Mouse (Mus musculus): ENCODE results near the gene Neu3. TPM values are rescaled to one million over a fixed set of nuclear protein-coding genes. Genes with fewer than 3 reads are reported as not detected.
"Not testable (repeated sequence)": the region's sequence is repeated elsewhere in the genome, so short reads cannot be mapped to it uniquely, and the experiment has no call there.

The Neu3 gene
- total and polyA plus RNA-seq, 2 experiments, result 0.46 to 0.69 TPM

DNA sequence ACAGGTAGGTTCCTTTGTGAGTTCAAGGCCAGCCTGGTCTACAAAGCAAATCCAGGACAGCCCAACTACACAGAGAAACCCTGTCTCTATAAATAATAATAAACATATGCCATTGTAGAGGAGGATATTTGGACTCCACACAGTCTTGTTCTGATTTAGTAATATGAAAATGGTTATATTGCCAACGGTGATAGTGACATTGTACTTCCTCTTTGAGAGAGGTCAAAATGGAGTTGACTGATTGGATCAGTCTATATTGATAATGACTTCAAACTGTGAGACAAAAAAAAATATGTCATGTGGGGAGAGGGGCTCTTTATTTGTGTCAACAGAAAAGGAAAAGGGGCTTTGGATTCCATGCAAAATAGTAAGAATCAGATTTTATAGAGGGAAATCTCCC lies 22.9 kb downstream of the Neu3 start:
- 65% methylated on average over 1 of the region's 1 CpGs for WGBS

DNA sequence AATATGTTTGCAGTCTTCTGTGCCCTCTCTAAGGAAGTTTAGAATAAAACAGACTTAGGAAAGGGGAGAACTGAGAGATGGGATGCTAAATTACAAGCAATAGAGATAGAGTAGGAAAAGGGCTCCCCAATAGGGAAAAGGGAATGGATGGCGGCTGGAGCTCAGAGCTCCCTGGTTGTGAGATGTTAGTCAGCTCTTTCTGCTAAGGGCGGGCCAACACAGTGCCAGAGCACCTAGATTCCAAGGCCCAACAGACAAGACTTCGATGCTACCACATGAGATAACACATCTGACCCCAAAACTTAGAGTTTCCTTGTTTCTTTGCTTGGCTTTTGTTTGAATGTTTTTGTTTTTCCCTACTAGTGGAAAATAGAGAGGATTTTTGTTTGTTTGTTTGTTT lies 24.2 kb downstream of the Neu3 start:
- not testable (repeated sequence) for H3K4me3 ChIP-seq (ENCODE audit: insufficient read depth, low read depth, low read length); H3K27me3 ChIP-seq (ENCODE audit: control insufficient read depth, insufficient read depth, low read length); H3K79me2 ChIP-seq (ENCODE audit: control insufficient read depth, insufficient read depth, low read length); DNase-seq (ENCODE audit: extremely low read depth, low read depth, low spot score); H3K9ac ChIP-seq (ENCODE audit: low read depth, low read length); H3K27ac ChIP-seq (replicated peaks; ENCODE audit: insufficient read depth, low read depth, low read length); H3K4me1 ChIP-seq (ENCODE audit: control insufficient read depth, insufficient read depth, low read length); H3K36me3 ChIP-seq (ENCODE audit: control insufficient read depth, insufficient read depth, low read length)
- 87% methylated on average over 3 of the region's 3 CpGs for WGBS

More for the DNA sequence above, 22.9 kb downstream of the Neu3 start:
- Histone ChIP-seq H3K36me3 (ENCODE audit: control insufficient read depth, insufficient read depth, low read length) (no peaks in the 10 kb centered on the region), H3K4me1 (ENCODE audit: control insufficient read depth, insufficient read depth, low read length) (peaks cover 6% of the 10 kb centered on the region), H3K4me3 (ENCODE audit: insufficient read depth, low read depth, low read length) (no peak overlapping the region), H3K27ac (replicated peaks; ENCODE audit: insufficient read depth, low read depth, low read length) (no peak overlapping the region), H3K79me2 (ENCODE audit: control insufficient read depth, insufficient read depth, low read length) (no peaks in the 10 kb centered on the region), H3K9ac (ENCODE audit: low read depth, low read length) (no peak overlapping the region), H3K27me3 (ENCODE audit: control insufficient read depth, insufficient read depth, low read length) (no peaks in the 10 kb centered on the region)
- TF ChIP-seq POLR2A (IDR thresholded peaks at IDR 0.05; ENCODE audit: extremely low read depth, insufficient read depth, low read length) (no peak), CTCF (IDR thresholded peaks at IDR 0.05; ENCODE audit: low read depth, low read length) (no peak)
- no peak for DNase-seq (ENCODE audit: extremely low read depth, low read depth, low spot score)

DNA sequence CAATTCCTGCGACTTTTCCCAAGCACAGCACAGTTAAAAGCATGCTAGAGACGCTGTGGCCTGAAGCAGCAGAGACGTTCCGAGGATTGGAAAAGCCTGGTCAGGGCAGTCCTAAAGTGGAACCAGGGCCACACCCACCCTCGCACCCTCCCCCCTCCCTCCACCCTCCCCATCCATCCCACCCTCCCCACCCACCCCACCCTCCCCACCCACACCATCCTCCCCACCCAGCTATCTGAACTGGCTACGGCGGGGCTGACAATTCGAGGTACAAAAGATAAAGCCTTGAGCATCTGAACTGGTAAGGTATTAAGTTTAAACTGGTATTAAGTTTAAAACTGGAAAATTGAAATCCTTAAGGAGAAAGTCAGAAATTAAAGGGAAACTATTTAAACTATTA lies 24.7 kb downstream of the Neu3 start:
- Histone ChIP-seq H3K4me1 (ENCODE audit: control insufficient read depth, insufficient read depth, low read length) (peaks cover 2% of the 10 kb centered on the region), H3K27ac (replicated peaks; ENCODE audit: insufficient read depth, low read depth, low read length) (no peak overlapping the region)

DNA sequence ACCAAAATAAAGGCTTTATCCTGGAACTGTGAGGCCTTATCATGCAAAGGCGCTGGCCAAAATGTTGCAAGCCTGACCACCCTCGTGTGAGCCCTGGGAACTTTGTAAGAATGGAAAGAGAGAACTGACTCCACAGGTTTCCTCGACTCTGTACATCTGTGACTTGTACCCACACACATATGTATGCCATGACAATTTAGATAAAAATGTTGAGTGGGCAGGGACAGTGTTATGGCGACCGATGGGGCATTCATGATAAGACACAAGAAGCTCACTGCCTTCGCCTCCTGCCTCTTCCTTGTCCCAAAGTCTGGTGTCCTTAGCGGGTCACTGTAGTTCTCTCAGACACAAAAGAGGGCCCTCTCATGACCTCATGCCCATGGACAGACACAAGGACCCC lies 29.1 kb downstream of the Neu3 start:
- Histone ChIP-seq H3K36me3 (ENCODE audit: control insufficient read depth, insufficient read depth, low read length) (no peaks in the 10 kb centered on the region), H3K4me1 (ENCODE audit: control insufficient read depth, insufficient read depth, low read length) (no peaks in the 10 kb centered on the region), H3K27me3 (ENCODE audit: control insufficient read depth, insufficient read depth, low read length) (no peaks in the 10 kb centered on the region), H3K4me3 (ENCODE audit: insufficient read depth, low read depth, low read length) (no peak overlapping the region), H3K9ac (ENCODE audit: low read depth, low read length) (no peak overlapping the region), H3K27ac (replicated peaks; ENCODE audit: insufficient read depth, low read depth, low read length) (no peak overlapping the region), H3K79me2 (ENCODE audit: control insufficient read depth, insufficient read depth, low read length) (no peaks in the 10 kb centered on the region)
- 81% methylated on average over 7 of the region's 7 CpGs for WGBS
- no peak for DNase-seq (ENCODE audit: extremely low read depth, low read depth, low spot score)
- TF ChIP-seq POLR2A (IDR thresholded peaks at IDR 0.05; ENCODE audit: extremely low read depth, insufficient read depth, low read length), result no peak

More for the DNA sequence above, 24.7 kb downstream of the Neu3 start:
- H3K4me3 ChIP-seq (ENCODE audit: insufficient read depth, low read depth, low read length), result no peak overlapping the region
- 76% methylated on average over 8 of the region's 8 CpGs for WGBS
- H3K9ac ChIP-seq (ENCODE audit: low read depth, low read length), result no peak overlapping the region
- DNase-seq (ENCODE audit: extremely low read depth, low read depth, low spot score), result no peak
- no peak for TF ChIP-seq POLR2A (IDR thresholded peaks at IDR 0.05; ENCODE audit: extremely low read depth, insufficient read depth, low read length)
- TF ChIP-seq CTCF (IDR thresholded peaks at IDR 0.05; ENCODE audit: low read depth, low read length), result no peak
- H3K27me3 ChIP-seq (ENCODE audit: control insufficient read depth, insufficient read depth, low read length), result no peaks in the 10 kb centered on the region
- no peaks in the 10 kb centered on the region for H3K36me3 ChIP-seq (ENCODE audit: control insufficient read depth, insufficient read depth, low read length)
- no peaks in the 10 kb centered on the region for H3K79me2 ChIP-seq (ENCODE audit: control insufficient read depth, insufficient read depth, low read length)

DNA sequence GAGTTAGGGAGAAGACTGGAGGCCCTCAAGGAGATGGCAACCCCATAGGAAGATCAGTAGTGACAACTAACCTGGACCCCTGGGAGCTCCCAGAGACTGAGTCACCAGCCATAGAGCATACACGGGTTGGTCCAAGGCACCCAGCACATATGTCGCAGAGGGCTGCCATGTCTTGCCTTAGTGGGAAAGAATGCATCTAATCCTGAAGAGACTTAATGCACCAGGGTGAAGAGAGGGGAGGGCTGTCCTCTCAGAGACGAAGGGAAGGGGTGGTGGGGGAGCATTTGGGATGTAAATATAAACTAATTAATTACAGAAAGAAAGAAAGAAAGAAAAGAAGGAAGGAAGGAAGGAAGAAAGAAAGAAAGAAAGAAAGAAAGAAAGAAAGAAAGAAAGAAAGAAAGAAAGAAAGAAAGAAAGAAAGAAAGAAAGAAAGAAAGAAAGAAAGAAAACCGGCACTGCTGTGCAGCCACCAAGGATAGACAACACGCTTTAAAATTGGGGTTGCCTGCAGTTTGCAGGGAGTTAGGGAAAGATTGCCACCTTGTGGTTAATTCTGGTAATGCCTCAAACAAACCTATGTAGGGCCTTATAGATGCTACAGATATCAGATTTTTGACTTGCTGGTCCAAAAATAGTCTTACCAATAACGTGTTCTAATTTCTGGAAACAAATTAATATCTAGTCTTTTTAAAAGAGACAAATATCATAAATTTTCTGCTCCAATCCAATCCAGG lies 30.1 kb downstream of the Neu3 start:
- H3K79me2 ChIP-seq (ENCODE audit: control insufficient read depth, insufficient read depth, low read length), result no peaks in the 10 kb centered on the region
- DNase-seq (ENCODE audit: extremely low read depth, low read depth, low spot score), result peak; percentile 66

DNA sequence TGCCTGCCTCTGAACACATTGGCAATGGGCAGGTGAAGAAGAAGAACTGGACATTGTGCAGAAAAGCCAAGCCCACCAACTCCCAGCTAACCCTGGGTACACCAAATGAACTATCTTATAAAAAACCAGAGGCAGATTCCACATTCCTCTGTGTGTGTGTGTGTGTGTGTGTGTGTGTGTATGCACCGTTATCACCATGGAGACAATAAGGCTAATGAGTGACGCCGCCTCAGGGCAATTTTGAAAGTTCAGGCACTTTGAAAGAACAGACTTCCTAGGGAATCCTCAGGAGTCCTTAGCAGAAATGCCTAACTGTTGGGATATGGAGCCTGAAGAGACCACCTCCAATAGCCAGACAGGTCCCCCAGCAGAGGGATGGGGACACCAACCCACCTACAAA lies 31.0 kb downstream of the Neu3 start:
- no peaks in the 10 kb centered on the region for H3K27me3 ChIP-seq (ENCODE audit: control insufficient read depth, insufficient read depth, low read length)
- no peak overlapping the region for H3K27ac ChIP-seq (replicated peaks; ENCODE audit: insufficient read depth, low read depth, low read length)
- no peaks in the 10 kb centered on the region for H3K79me2 ChIP-seq (ENCODE audit: control insufficient read depth, insufficient read depth, low read length)
- H3K4me1 ChIP-seq (ENCODE audit: control insufficient read depth, insufficient read depth, low read length), result no peaks in the 10 kb centered on the region
- no peak for TF ChIP-seq CTCF (IDR thresholded peaks at IDR 0.05; ENCODE audit: low read depth, low read length)
- no peak for TF ChIP-seq POLR2A (IDR thresholded peaks at IDR 0.05; ENCODE audit: extremely low read depth, insufficient read depth, low read length)
- H3K36me3 ChIP-seq (ENCODE audit: control insufficient read depth, insufficient read depth, low read length), result no peaks in the 10 kb centered on the region
- DNase-seq (ENCODE audit: extremely low read depth, low read depth, low spot score), result no peak
- H3K4me3 ChIP-seq (ENCODE audit: insufficient read depth, low read depth, low read length), result no peak overlapping the region
- WGBS, result 79% methylated on average over 3 of the region's 3 CpGs
- no peak overlapping the region for H3K9ac ChIP-seq (ENCODE audit: low read depth, low read length)

More for the DNA sequence above, 30.1 kb downstream of the Neu3 start:
- WGBS, result 37% methylated on average over 6 of the region's 6 CpGs
- Histone ChIP-seq H3K36me3 (ENCODE audit: control insufficient read depth, insufficient read depth, low read length) (no peaks in the 10 kb centered on the region), H3K27me3 (ENCODE audit: control insufficient read depth, insufficient read depth, low read length) (no peaks in the 10 kb centered on the region), H3K4me3 (ENCODE audit: insufficient read depth, low read depth, low read length) (no peak overlapping the region), H3K27ac (replicated peaks; ENCODE audit: insufficient read depth, low read depth, low read length) (no peak overlapping the region), H3K9ac (ENCODE audit: low read depth, low read length) (no peak overlapping the region), H3K4me1 (ENCODE audit: control insufficient read depth, insufficient read depth, low read length) (no peaks in the 10 kb centered on the region)
- TF ChIP-seq CTCF (IDR thresholded peaks at IDR 0.05; ENCODE audit: low read depth, low read length) (peak; percentile 37; the same call in 1 of the 2 replicates), POLR2A (IDR thresholded peaks at IDR 0.05; ENCODE audit: extremely low read depth, insufficient read depth, low read length) (no peak)

All from liver, adult 2 months (tissue).